In the genomic region with DNA sequence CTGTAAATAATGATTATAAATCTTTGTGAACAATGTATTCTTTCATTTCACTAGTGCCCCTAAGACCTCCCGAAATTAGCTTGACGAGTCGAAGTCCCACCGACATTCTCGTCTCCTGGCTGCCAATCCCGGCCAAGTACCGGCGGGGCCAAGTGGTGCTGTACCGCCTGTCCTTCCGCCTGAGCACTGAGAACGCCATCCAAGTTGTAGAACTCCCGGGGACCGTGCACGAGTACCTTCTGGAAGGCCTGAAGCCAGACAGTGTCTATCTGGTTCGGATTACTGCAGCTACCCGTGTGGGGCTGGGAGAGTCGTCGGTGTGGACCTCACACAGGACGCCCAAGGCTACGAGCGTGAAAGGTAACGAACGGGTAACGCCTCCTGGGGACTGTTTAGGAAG, we compare ENCODE assay signal across 23 mouse cellular contexts.
"Had no signal": no experiment of that assay in that cellular context is flagged by ENCODE, and none has a peak within 500 bp of the region (broad histone marks: within the 10 kb centered on the region; RNA-seq: fewer than 3 reads in every experiment).

No protein-coding gene starts in this region.

- H3K4me3 ChIP-seq: heart, adult 2 months; heart, embryonic 13.5 days; heart, embryonic 15.5 days; hindbrain, embryonic 10.5 days; hindbrain, embryonic 12.5 days; intestine, embryonic 15.5 days; layer of hippocampus, adult 2 months; limb, embryonic 13.5 days; limb, embryonic 15.5 days; liver, embryonic 12.5 days had no signal

- H3K36me3 ChIP-seq: heart, embryonic 15.5 days; intestine, embryonic 15.5 days; limb, embryonic 13.5 days; limb, embryonic 15.5 days; liver, embryonic 12.5 days had no signal

- H3K27me3 ChIP-seq: heart, embryonic 13.5 days; heart, embryonic 15.5 days; hindbrain, embryonic 12.5 days; intestine, embryonic 15.5 days; limb, embryonic 13.5 days; limb, embryonic 15.5 days; liver, embryonic 12.5 days had no signal

- DNase-seq: gastrocnemius, postnatal 10 days; gastrocnemius, postnatal 25 days; heart, adult 2 months; heart, postnatal 14 days; heart, postnatal 36 days; kidney, adult 18-20 months; kidney, adult 8-10 months; kidney, postnatal 10 days; kidney, postnatal 25 days; kidney, postnatal 4 days; layer of hippocampus, postnatal 36 days; left cerebral cortex, postnatal 4 days had no signal

- H3K9me3 ChIP-seq: heart, embryonic 13.5 days; heart, embryonic 15.5 days; hindbrain, embryonic 10.5 days; hindbrain, embryonic 12.5 days; intestine, embryonic 15.5 days; limb, embryonic 13.5 days; limb, embryonic 15.5 days; liver, embryonic 12.5 days had no signal

- H3K4me1 ChIP-seq: heart, embryonic 15.5 days; intestine, embryonic 15.5 days; limb, embryonic 15.5 days; liver, embryonic 12.5 days had no signal

- H3K27ac ChIP-seq: heart, adult 2 months; heart, embryonic 13.5 days; heart, embryonic 15.5 days; hindbrain, embryonic 10.5 days; hindbrain, embryonic 12.5 days; hindbrain, embryonic 14.5 days; intestine, embryonic 15.5 days; layer of hippocampus, adult 2 months; limb, embryonic 13.5 days; limb, embryonic 15.5 days; liver, embryonic 12.5 days; liver, embryonic 14.5 days had no signal

- H3K9ac ChIP-seq: heart, embryonic 13.5 days; heart, embryonic 15.5 days; hindbrain, embryonic 12.5 days; hindbrain, embryonic 14.5 days; intestine, embryonic 15.5 days; limb, embryonic 13.5 days; limb, embryonic 15.5 days; liver, embryonic 12.5 days; liver, embryonic 14.5 days had no signal
